Mouse (Mus musculus) stomach, embryonic 14.5 days (tissue): ENCODE data around the gene Anln. TPM values are rescaled to one million over a fixed set of nuclear protein-coding genes. Genes with fewer than 3 reads are reported as not detected.

ENCODE experiments used
- ATAC-seq: fragments of 200-750 bp; cut with Nextera tagmentation; 2 replicates; pipeline ENCODE4 v1.8.0; 2017; ENCODE audit warnings: low read depth, moderate TSS enrichment; ENCODE audit not compliant: insufficient number of reproducible peaks, insufficient read depth, low FRiP score
- H3K27ac ChIP-seq: fragments of 300-500 bp; sonication (generic); 2 replicates; pipeline ENCODE4 v1.5.1; 2014; ENCODE audit warnings: mild to moderate bottlenecking, low read length, moderate library complexity, mixed read lengths
- H3K27me3 ChIP-seq: fragments of 300-500 bp; sonication (generic); 2 replicates; pipeline ENCODE4 v1.6.1; 2014; ENCODE audit warnings: low read length, control low read depth, mixed read lengths; ENCODE audit not compliant: control insufficient read depth, insufficient read depth
- H3K36me3 ChIP-seq: fragments of 300-500 bp; sonication (generic); 2 replicates; pipeline ENCODE4 v1.6.1; 2014; ENCODE audit warnings: mild to moderate bottlenecking, control low read depth, low read length, moderate library complexity, mixed read lengths; ENCODE audit not compliant: control insufficient read depth, insufficient read depth
- H3K4me1 ChIP-seq: fragments of 300-500 bp; sonication (generic); 2 replicates; pipeline ENCODE4 v1.6.1; 2014; ENCODE audit warnings: low read length, control low read depth, mixed read lengths; ENCODE audit not compliant: control insufficient read depth, insufficient read depth
- H3K4me2 ChIP-seq: fragments of 300-500 bp; sonication (generic); replicated peaks from 2 replicates; pipeline ENCODE4 v1.6.1; 2014; ENCODE audit warnings: low read depth, low read length, control low read depth
- H3K4me3 ChIP-seq: fragments of 300-500 bp; sonication (generic); 2 replicates; pipeline ENCODE4 v1.5.1; 2014; ENCODE audit warnings: low read depth, low read length, control low read depth
- H3K9ac ChIP-seq: fragments of 300-500 bp; sonication (generic); replicated peaks from 2 replicates; pipeline ENCODE4 v1.6.1; 2014; ENCODE audit warnings: low read depth, mild to moderate bottlenecking, control low read depth, low read length, moderate library complexity, mixed read lengths
- H3K9me3 ChIP-seq: fragments of 300-500 bp; sonication (generic); 2 replicates; pipeline ENCODE4 v1.6.1; 2016; ENCODE audit warnings: low read depth, low read length, control low read depth; ENCODE audit not compliant: control insufficient read depth
- WGBS: fragments of 180-500 bp; shearing (Covaris S2); extraction: QIAGEN DNeasy Blood & Tissue Kit; methylation state at CpG from one replicate; pipeline ENCODE4 v1.1.7; 2014; 5-methylcytosine and 5-hydroxymethylcytosine counted together
- polyA plus RNA-seq: library from polyadenylated mRNA; unstranded; fragments of >200 nt; fragmentation: Nextera tagmentation; extraction: Ambion mirVana; gene quantifications from 2 replicates; pipeline ENCODE4 v1.2.1, GENCODE M21; 2014

The Anln gene
- polyA plus RNA-seq, 1 experiment from 2014 or later = 64.0 TPM

- no peak overlapping the region for H3K4me2 ChIP-seq
- H3K36me3 ChIP-seq = no peaks in the 10 kb centered on the region
- H3K27ac ChIP-seq = no peak overlapping the region
- H3K9me3 ChIP-seq = no peaks in the 10 kb centered on the region
- no peak for ATAC-seq
- no peaks in the 10 kb centered on the region for H3K27me3 ChIP-seq
- WGBS = 70% methylated on average over 10 of the region's 10 CpGs
- H3K4me1 ChIP-seq = no peaks in the 10 kb centered on the region
- H3K4me3 ChIP-seq = no peak overlapping the region
- H3K9ac ChIP-seq = no peak overlapping the region
Observed at GRCm38 (mm10) chr9:22424196-22424595, 35.2 kb upstream of the Anln start.

- 63% methylated on average over 1 of the region's 1 CpGs for WGBS
- Histone ChIP-seq H3K4me3 (no peak overlapping the region), H3K27me3 (no peaks in the 10 kb centered on the region), H3K9me3 (no peaks in the 10 kb centered on the region), H3K9ac (no peak overlapping the region), H3K27ac (no peak overlapping the region), H3K4me1 (no peaks in the 10 kb centered on the region), H3K4me2 (no peak overlapping the region), H3K36me3 (no peaks in the 10 kb centered on the region)
- ATAC-seq = no peak
Observed at GRCm38 (mm10) chr9:22423507-22423906, 34.5 kb upstream of the Anln start.

GRCm38 (mm10) chr9:22422559-22422958 lies 33.6 kb upstream of the Anln start:
- Histone ChIP-seq H3K27ac (no peak overlapping the region), H3K4me2 (no peak overlapping the region), H3K9ac (no peak overlapping the region), H3K4me3 (no peak overlapping the region), H3K4me1 (no peaks in the 10 kb centered on the region), H3K27me3 (no peaks in the 10 kb centered on the region), H3K36me3 (no peaks in the 10 kb centered on the region), H3K9me3 (no peaks in the 10 kb centered on the region)
- no peak for ATAC-seq
- WGBS = 41% methylated on average over 1 of the region's 1 CpGs

- WGBS = 56% methylated on average over 7 of the region's 7 CpGs
- Histone ChIP-seq H3K36me3 (no peaks in the 10 kb centered on the region), H3K4me2 (no peak overlapping the region), H3K4me3 (no peak overlapping the region), H3K9me3 (no peaks in the 10 kb centered on the region), H3K4me1 (no peaks in the 10 kb centered on the region), H3K27ac (no peak overlapping the region), H3K27me3 (no peaks in the 10 kb centered on the region), H3K9ac (no peak overlapping the region)
- ATAC-seq = no peak
Observed at GRCm38 (mm10) chr9:22420491-22420890, 31.5 kb upstream of the Anln start.

- Histone ChIP-seq H3K4me3 (no peak overlapping the region), H3K4me2 (no peak overlapping the region), H3K27ac (no peak overlapping the region), H3K9ac (no peak overlapping the region), H3K36me3 (no peaks in the 10 kb centered on the region), H3K27me3 (no peaks in the 10 kb centered on the region), H3K9me3 (no peaks in the 10 kb centered on the region), H3K4me1 (no peaks in the 10 kb centered on the region)
- WGBS = 82% methylated on average over 3 of the region's 3 CpGs
- ATAC-seq = no peak
Observed at GRCm38 (mm10) chr9:22419877-22420276, 30.9 kb upstream of the Anln start.

- WGBS = 42% methylated on average over 6 of the region's 6 CpGs
- Histone ChIP-seq H3K27ac (no peak overlapping the region), H3K9ac (no peak overlapping the region), H3K4me2 (no peak overlapping the region), H3K36me3 (no peaks in the 10 kb centered on the region), H3K27me3 (no peaks in the 10 kb centered on the region), H3K9me3 (no peaks in the 10 kb centered on the region), H3K4me1 (no peaks in the 10 kb centered on the region), H3K4me3 (no peak overlapping the region)
- no peak for ATAC-seq
Observed at GRCm38 (mm10) chr9:22417547-22417946, 28.6 kb upstream of the Anln start.

GRCm38 (mm10) chr9:22416187-22416586 lies 27.2 kb upstream of the Anln start:
- Histone ChIP-seq H3K9ac (no peak overlapping the region), H3K4me3 (no peak overlapping the region), H3K36me3 (no peaks in the 10 kb centered on the region), H3K4me1 (no peaks in the 10 kb centered on the region), H3K9me3 (no peaks in the 10 kb centered on the region), H3K4me2 (no peak overlapping the region), H3K27me3 (no peaks in the 10 kb centered on the region), H3K27ac (no peak overlapping the region)
- WGBS = 72% methylated on average over 3 of the region's 3 CpGs
- no peak for ATAC-seq

GRCm38 (mm10) chr9:22411002-22411857 lies 22.2 kb upstream of the Anln start, which contains the start of gene 9530077C05Rik:
Gene 9530077C05Rik (plus strand): TSS chr9:22411513.
- Histone ChIP-seq H3K27ac (no peak within 1 kb of the TSS), H3K4me1 (no peaks in the 10 kb centered on the region), H3K36me3 (no peaks in the 10 kb centered on the region), H3K4me3 (peak within 1 kb of the TSS; percentile 44), H3K4me2 (peak within 1 kb of the TSS; percentile 57), H3K27me3 (no peaks in the 10 kb centered on the region), H3K9me3 (no peaks in the 10 kb centered on the region), H3K9ac (peak within 1 kb of the TSS; percentile 28; the same call in 1 of the 2 replicates)
- ATAC-seq = peak; percentile 97
- 1% methylated on average over 43 of the region's 43 CpGs for WGBS

- H3K9ac ChIP-seq = no peak overlapping the region
- no peak overlapping the region for H3K4me2 ChIP-seq
- ATAC-seq = no peak
- no peaks in the 10 kb centered on the region for H3K9me3 ChIP-seq
- H3K4me3 ChIP-seq = no peak overlapping the region
- H3K27me3 ChIP-seq = no peaks in the 10 kb centered on the region
- H3K4me1 ChIP-seq = no peaks in the 10 kb centered on the region
- no peak overlapping the region for H3K27ac ChIP-seq
- H3K36me3 ChIP-seq = no peaks in the 10 kb centered on the region
- 69% methylated on average over 7 of the region's 7 CpGs for WGBS
Observed at GRCm38 (mm10) chr9:22409501-22409900, 20.5 kb upstream of the Anln start.
